Mouse (Mus musculus) B cell, adult 2 months (primary cell): ENCODE results near the gene Bmp8a.
A peak's percentile ranks its signal among the peaks of the same experiment; 100 is the strongest.
"Not testable (repeated sequence)": the region's sequence is repeated elsewhere in the genome, so short reads cannot be mapped to it uniquely, and the experiment has no call there.

Source experiments
- DNase-seq, 2 experiments: peaks; one replicate each; pipeline ENCODE4 v3.0.0; 2022

The Bmp8a gene

DNA sequence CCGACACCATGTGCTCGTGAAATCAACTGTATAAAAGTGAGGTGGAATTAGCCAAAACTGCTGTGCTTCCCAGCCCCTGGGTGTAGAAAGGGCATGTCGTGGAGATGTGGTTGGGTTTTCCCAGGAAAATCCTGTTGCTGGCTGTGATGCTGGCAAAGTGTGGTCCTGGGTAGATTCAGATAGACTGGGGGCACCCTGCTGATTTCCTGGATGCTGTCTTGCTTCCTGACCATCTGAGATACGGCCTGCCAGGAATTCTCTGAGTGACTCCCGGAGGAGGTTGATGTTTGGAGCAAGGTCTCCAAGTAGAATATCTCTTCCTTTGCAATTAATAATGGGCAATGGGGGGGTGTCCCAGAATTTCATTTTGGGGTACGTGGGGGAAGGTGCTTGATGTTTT is 14.1 kb downstream of the Bmp8a start:
- no peak for DNase-seq

GRCm38 (mm10) chr4:123327630-123328029 is 15.4 kb downstream of the Bmp8a start:
- no peak for DNase-seq

GRCm38 (mm10) chr4:123326087-123326486 is 17.0 kb downstream of the Bmp8a start:
- no peak for DNase-seq

DNA sequence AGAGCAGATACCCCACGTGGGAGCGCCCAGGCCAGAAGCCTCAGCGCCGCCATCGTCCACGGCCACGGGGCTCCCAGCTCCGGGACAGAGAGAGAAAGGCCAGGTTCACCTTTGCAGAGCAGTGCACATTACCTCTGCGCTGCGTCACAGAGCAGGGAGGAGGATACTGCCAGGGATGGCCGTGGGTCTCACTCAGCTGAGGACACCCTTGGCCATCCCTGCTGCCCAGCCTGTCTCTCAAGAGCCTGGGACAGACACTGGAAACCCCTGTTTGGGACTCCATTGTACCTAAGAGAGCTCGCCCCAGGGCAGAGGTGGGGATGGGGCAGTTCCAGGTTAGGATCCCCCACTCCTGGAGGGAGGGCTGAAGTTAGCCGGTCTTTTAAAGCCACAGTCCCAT is 19.5 kb downstream of the Bmp8a start, which contains the start of gene Oxct2a:
Gene Oxct2a, minus strand, starts transcription at position 101 of the 400 bp plus-strand sequence.
- no peak for DNase-seq

GRCm38 (mm10) chr4:123322910-123323309 is 20.1 kb downstream of the Bmp8a start:
- DNase-seq: not testable (repeated sequence)

GRCm38 (mm10) chr4:123314497-123314896 is 28.6 kb downstream of the Bmp8a start:
- no peak for DNase-seq

GRCm38 (mm10) chr4:123313010-123313409 is 30.0 kb downstream of the Bmp8a start:
- DNase-seq: no peak

- peak; percentile 30 to 31 for DNase-seq
Observed at GRCm38 (mm10) chr4:123311845-123312244, 31.2 kb downstream of the Bmp8a start.

DNA sequence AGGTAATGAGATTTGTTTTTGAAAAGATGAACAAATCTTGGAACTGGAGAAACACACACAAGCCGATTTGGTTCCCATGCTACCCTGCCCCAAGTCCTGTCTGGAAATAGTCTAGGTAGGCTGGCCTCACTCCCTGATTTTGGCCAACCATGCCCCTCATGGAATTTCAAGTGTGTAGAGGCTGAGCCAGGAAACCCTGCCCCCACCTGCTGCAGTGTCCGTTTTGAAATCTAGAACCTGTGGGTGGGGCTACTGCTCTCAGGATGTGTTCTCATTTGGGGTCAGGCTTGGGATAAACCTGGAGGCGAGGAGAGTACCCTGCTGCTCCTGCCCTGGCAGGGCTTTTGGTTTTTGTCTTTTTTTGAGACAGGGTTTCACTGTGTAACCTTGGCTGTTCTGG is 34.8 kb downstream of the Bmp8a start:
- no peak for DNase-seq

GRCm38 (mm10) chr4:123306999-123307398 is 36.1 kb downstream of the Bmp8a start:
- no peak for DNase-seq

GRCm38 (mm10) chr4:123305789-123306188 is 37.3 kb downstream of the Bmp8a start:
- DNase-seq: peak; percentile 53

DNA sequence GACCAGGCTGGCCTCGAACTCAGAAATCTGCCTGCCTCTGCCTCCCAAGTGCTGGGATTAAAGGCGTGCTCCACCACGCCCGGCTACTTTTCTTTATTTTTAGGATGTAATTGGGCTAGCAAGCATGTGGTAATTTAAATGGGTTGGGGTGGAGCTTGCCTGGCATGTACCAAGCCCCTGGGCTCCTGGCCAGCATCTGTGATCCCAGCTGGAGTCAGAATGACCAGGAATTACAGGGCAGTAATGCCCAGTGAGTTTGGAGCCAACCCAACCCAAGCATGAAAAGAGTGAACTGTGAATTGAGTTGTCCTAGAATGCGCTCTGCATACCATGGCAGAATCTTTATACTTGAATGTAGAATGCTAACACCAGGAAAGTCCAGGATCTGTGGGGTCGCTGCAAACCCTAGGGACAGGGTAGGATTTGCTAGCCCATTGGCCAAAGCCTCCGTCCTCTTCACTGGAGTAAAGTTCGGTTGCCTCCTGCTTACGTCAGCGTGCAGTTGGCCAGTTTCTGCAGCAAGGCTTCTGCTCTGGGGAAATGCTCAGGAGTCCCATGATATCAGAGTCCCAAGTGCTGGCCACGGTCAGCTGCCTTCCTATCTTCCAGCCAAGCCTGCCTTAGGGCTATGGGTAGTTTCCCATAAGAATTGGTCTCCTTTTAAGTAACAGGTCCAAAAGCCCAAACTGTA is 43.9 kb downstream of the Bmp8a start:
- no peak for DNase-seq

DNA sequence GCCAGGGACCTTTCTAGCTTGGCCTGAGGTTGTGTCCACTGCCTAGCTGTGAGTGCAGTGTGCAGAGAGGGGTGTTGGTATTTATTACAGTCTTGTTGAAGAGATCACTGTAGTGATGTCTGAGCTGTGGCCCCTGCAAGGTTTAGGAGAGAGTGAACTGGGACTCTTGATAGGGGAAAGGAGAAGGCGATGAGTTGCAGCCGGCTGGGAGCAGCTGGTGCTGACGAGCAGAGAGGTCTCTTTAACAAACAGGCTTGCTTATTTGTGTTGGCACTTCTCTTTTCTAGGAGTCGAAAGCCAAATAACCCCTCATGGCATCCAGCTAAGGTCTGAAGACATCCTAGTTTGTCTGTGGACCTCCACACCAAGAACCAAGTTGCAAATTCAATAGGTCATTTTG is 44.8 kb downstream of the Bmp8a start:
- no peak for DNase-seq

DNA sequence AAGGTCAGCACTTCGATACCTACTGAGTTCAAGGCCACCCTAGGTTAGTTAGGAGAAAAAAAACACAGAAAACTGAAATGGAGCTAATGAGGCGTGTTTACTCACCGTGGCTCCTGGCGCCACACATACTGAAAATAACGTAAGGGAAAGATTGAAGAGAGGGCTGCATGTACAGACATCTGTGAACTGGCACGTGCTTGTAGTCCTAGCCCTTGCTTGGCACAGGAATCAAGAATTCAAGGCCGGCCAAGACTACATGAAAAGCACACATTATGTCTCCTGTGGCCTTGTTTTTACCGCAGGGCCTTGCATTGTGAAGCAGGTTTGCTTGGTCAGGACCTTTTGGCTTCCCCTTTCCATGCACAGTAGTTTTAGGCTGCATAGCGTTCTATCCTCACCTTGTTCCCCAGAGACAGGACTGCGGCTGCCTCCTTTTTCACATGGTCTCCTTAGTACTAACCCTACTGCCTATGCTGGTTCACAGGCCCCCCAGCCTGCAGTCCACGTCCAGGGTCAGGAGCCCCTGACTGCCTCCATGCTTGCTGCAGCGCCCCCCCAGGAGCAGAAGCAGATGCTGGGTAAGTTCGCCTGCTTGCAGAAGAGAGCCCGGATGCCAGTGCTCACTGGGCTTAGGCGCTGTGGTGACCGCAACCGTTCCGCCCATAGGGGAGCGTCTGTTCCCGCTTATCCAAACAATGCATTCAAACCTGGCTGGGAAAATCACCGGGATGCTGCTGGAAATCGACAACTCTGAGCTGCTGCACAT is 45.7 kb downstream of the Bmp8a start:
- DNase-seq: no peak

- DNase-seq: no peak
Observed at GRCm38 (mm10) chr4:123296148-123296534, 46.9 kb downstream of the Bmp8a start.

DNA sequence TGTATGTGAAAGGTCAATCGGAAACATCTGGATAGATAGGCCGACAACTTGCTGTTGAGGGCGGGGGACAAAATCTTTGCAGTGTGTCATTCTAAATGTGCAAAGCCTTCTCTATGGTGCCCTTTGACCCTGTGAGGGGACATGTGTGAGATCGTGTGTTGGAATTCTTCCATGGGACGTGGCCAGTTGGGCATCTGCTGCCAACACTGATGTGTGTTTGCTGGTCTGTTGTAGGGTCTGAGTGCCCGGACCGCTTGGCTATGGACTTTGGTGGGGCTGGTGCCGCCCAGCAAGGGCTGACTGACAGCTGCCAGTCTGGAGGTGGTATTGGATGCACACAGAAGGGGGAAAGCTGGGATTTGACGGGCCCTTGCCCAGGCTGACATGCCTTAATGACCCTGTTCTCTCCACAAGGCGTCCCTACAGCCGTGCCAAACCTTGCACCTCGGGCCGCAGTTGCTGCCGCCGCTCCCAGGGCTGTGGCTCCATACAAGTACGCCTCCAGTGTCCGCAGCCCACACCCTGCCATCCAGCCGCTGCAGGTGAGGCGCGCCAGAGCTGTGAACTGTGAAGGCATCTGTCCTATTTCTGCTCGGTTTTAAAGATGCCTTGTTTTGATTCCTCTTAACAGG is 47.4 kb downstream of the Bmp8a start:
- no peak for DNase-seq

GRCm38 (mm10) chr4:123295026-123295425 is 48.0 kb downstream of the Bmp8a start:
- DNase-seq: not testable (repeated sequence)

DNA sequence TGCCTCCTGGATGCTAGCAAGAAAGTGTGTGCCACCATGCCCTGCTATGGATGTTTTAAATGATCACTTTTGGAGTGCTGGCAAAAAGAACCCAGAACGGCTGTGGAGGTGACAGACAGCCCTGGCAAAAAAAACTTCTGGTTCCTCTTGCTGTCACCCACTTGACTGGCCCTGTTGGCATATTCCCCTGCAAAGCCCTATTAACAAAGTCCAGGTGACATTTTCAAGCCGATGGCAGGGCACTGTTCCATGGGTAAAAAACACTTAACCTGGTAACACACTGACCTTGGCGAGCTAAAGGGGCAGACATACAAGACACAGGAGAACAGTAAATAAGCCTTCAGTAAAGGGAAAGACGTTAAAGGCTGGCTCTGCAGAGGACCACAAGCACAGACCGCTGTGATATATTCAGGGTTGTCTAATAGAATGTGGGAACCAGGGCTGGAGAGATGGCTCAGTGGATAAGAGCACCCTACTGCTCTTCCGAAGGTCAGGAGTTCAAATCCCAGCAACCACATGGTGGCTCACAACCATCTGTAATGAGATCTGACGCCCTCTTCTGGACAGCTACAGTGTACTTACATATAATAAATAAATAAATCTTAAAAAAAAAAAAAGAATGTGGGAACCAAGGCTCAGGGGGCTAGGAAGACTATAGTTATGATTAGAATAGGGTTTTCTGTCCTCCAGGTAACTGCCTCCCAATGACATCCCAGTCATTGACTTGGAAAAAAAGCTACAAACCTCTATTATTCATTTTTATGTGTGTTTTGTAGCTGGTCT is 49.2 kb downstream of the Bmp8a start:
- DNase-seq: no peak

GRCm38 (mm10) chr4:123292989-123293388 is 50.1 kb downstream of the Bmp8a start:
- no peak for DNase-seq

GRCm38 (mm10) chr4:123292390-123292789 is 50.7 kb downstream of the Bmp8a start:
- DNase-seq: no peak

DNA sequence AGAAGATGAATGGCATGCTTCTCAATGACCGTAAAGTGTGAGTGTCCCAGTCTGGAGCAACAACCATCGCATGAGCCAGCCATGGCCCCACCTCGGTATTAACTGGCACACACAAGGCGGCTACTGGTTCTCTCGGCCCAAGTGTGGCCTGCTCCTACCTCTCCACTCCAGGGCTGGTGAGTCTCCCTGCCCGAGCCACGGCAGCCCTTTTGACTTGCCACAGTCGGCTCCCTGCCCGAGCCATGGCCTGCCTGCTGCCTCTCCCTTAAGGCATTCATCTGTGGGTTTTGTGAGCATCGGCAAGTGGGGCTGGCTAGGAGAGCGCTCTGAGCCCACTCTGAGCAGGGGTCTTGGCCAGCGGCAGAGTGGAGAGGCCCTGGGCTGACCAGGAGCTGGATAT is 54.0 kb downstream of the Bmp8a start:
- DNase-seq: no peak

DNA sequence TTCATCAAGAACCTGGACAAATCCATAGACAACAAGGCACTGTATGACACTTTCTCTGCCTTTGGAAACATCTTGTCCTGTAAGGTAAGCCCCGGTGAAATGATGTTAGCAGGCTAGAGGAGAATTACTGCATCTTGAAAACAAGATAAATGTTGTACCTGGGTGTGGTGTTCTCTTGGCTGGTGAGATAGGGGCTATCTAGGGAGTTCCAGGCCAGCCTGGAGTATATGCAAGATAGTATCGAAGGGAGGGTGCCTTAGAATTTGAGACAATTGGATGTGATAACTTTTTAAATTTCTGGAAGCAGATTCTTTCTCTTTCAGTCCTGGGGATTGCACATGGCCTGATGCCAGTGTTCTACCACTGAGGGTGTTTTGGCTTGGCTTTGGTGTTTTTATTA is 56.3 kb downstream of the Bmp8a start:
- no peak for DNase-seq
